Mouse (Mus musculus) adrenal gland, adult 8-10 months (tissue): ENCODE measurements at regions not wholly inside any gene's neighbourhood (a gene's known extent, or its start where the extent isn't known, plus 50 kb on each side); places are given as distances from the start of the nearest gene placed in this dataset.

Source experiments
- DNase-seq: peaks from one replicate; pipeline ENCODE4 v3.0.0; 2022

- no peak for DNase-seq
Observed at GRCm38 (mm10) chr17:9845451-9846075, 176.0 kb upstream of the Pabpc6 start.

DNA sequence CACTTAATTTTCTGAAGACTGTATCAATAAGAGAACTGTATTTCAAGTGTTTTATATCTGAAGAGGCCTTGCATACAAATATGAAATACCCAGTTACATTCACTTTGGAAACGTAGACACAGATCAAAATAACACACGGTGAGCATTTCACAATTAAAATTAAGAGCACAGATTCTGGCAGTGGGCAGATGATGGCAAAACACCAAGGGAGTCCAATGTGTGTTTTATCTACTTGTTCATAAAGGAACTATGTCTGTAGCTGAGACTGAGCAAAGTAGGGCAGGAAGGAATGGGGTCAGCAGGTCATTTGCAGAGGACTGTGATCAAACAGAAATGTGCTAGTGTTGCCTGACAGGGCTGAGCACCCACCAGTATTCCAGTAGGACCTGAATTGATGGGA, 171.6 kb upstream of the Pabpc6 start:
- DNase-seq, result no peak

DNA sequence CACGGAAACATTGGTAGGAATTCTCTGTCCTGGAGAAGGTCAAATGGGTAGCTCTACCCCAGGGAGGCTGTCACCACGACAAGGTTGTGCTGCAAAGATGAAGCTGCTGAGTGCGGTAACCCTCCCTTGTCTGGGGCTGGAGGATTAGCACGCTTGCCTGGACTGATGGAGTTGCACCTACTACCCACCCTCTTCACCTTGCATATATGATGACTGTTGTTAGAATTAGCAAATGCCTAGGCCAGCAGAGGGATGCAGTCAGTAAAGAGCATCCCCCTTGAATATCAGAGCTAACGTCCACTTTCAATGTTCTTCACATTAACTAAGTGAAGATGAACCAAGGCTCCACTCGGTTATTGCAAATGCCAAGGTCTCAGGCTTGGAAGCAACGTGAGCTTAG, 169.7 kb upstream of the Pabpc6 start:
- peak; percentile 18 for DNase-seq

GRCm38 (mm10) chr17:9836995-9837842, 167.7 kb upstream of the Pabpc6 start:
- DNase-seq, result no peak

GRCm38 (mm10) chr17:9829895-9830294, 160.4 kb upstream of the Pabpc6 start:
- no peak for DNase-seq

- no peak for DNase-seq
Observed at GRCm38 (mm10) chr17:9821358-9821757, 151.8 kb upstream of the Pabpc6 start.

DNA sequence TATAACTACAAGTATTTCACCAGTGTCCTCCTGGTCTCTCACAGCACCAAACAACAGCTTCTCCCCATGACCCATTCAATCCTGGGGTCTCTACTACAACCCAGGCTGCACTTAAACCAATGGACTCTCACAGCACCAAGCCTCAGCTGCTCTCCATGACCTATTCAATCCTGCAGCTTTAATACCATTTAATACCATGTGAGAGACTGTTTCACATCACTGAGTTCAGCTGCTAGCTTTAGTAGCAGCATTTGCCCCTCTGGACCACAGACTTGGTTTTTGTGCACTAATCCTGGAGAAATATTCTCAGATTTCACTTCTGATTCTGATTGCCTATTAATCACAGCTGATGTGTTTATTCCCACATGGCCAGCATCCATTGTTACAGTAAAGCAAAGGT, 147.5 kb upstream of the Pabpc6 start:
- DNase-seq, result no peak

DNA sequence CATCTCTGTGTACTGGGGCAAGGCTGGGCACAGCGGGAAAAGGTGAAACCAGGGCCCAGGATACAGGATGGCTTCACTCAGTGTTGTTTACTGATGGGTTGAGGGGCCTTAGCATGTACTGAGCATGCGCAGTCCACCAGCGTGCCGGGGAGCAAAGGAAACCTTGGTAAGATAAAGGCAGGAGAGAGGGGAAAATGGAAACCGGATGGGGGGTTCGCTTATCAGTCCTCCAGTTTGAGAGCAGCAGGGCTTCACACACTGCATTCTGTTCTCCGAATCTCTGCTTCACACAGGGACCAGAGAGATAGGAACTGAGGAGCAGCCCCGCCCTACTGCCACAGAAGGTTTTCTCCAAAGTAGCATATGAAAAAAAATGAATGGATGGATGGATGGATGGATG, 127.6 kb upstream of the Pabpc6 start:
- DNase-seq, result no peak

DNA sequence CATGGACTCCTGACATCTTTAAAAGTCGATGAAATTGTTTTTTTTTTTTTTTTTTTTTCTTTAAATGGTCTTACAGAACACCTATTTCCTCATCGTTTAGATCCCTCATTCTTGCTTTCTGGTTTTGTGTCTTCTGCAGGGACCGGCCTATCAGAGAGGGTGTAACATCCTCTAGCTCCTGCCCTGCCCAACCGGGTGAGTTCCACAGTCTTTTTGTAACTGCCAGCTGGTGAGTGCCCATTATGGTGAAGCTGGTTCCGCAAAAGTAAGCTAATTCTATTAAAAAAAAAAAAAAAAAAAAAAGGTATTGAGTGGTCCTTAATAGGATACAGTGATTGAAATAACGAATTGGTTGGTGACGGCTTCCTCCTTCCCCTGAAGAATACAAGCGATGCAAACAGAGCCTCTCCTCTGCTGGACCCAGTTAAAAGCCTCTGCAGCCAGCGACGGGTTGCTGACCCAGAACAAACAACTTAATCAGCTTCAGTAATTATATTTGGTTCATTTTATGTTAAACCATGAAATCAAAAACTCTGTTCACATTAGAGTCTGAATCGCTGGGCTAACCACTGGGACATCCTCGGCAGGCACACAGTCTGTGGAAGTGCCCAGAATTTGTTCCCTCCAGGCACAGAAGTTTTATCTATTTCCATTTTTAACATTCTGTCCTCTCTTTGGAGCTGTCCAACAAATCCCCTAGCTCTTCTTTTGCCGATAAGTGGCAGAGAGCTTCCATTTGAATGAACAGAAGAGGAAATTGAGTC, 126.9 kb upstream of the Pabpc6 start:
- DNase-seq, result no peak

- no peak for DNase-seq
Observed at GRCm38 (mm10) chr17:9778866-9779265, 109.3 kb upstream of the Pabpc6 start.

GRCm38 (mm10) chr17:9777165-9777564, 107.6 kb upstream of the Pabpc6 start:
- no peak for DNase-seq

- no peak for DNase-seq
Observed at GRCm38 (mm10) chr17:9776286-9777016, 106.9 kb upstream of the Pabpc6 start.

GRCm38 (mm10) chr17:9775668-9776151, 106.2 kb upstream of the Pabpc6 start:
- no peak for DNase-seq

DNA sequence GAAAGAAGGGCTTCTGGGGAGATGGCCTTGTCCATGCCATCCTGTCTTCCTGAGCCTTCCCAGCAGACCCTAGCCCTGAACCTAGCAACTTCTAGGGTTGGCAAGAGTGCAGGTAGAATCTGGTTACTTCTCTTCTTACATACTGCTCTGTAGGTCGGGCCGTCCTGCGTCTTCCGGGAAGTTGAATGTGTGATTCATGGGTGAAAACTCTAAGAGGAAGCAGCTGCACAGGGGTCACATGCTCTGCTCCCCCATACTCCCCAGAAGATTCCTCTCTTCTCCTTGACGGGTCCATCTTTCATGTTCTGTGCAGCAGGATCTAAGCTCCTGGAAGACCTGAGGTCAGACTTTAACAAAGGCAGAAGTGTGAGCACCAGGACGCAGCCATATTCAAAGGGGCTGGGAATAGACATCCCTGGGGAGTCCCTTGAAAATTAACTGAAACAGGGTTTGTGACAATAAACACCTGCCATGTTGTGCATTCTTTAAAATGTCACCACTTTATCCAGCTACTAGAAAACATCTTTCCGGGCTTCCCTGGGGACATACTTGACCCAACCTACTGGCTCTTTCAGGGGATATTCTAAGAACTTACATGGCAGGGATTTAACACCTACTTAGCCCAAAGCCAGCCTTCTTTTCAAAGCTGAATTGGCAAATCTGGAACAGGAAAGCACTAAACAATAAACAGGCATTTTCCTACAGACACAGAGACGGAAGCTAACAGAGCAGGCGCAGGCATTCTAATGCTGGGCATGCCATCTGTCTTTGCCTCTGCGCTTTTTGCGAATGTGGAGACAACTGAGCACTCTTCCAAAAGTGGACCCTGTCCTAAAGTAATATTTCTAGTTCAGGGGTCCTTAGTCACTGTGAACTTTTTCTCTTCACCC, 105.5 kb upstream of the Pabpc6 start:
- no peak for DNase-seq

DNA sequence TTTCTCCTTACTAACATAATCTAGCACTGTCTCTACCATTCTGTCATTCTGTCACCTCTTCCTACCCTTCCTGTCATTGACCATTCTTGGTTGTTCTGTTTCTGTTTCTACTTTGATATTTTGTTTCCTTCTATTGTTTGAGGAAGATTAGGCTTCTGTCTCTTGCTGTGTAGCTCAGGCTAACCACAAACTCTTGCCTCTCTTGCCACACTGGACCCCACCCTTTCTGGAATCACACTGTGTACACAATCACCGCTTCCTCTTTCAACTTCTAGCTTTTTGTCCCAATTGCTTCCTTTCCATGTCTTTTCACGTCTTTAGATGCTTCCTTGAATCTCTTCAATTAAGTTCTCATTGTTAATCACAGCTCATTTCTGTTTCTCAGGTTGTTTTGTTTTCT, 104.2 kb upstream of the Pabpc6 start:
- DNase-seq, result no peak

GRCm38 (mm10) chr17:9768275-9768674, 98.8 kb upstream of the Pabpc6 start:
- DNase-seq, result no peak

DNA sequence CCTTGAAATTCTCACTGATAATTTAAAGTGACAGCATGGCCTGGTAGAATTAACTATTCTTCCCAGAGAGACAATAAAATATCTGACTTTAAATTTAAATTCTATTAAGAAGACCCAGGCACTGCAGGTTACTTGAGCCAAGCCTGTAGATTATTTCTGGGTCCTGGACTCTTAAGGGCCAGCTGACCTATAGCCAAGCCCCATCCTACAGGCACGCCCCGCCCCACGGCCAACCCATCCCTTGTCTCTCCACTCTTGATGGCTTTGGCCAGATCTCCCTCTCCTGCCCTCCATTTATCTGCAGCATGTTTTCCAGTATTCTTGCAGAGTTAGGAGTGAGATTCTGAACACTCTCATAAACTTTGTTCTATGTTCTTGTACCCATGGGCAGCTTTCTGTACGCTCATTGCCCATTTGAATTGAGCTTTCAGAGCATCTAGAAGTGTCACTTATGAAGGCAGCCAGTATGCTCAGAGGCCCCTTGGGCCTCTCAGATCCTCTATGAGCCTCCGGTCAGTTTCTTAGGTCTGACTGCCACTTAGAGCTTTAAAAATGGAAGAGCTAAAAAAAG, 96.2 kb upstream of the Pabpc6 start:
- DNase-seq, result no peak

DNA sequence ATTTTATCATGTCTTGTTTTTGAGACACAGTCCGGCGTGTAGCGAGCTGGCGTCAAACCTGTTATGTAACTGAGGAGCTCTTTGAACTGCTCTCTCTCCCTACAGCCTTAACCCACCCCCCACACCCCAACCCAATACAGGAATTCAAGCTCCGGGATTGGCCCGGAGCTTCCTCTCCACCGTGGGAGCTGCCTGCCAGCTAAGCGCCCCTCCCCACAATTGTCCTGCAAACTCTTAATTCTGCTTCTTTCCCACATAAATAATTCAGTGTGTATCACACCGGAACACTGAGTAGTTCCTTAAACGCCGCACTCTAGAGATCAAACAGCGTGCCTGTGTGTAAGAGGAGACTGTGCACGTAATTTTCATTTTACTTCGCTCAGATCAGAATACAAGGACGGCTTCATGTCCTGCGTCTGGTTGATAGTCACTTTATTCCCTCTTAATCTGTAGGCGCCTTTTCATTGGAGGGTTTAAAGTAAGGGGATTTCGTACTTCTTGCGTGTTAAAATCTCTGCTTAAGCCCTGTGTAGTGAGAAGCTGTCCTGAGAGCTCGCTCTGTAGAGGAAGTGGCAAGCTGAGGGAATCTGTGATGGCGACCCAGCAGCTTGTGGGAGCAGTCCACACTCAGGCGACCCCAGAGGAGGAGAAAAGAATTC, 95.3 kb upstream of the Pabpc6 start:
- DNase-seq, result no peak

DNA sequence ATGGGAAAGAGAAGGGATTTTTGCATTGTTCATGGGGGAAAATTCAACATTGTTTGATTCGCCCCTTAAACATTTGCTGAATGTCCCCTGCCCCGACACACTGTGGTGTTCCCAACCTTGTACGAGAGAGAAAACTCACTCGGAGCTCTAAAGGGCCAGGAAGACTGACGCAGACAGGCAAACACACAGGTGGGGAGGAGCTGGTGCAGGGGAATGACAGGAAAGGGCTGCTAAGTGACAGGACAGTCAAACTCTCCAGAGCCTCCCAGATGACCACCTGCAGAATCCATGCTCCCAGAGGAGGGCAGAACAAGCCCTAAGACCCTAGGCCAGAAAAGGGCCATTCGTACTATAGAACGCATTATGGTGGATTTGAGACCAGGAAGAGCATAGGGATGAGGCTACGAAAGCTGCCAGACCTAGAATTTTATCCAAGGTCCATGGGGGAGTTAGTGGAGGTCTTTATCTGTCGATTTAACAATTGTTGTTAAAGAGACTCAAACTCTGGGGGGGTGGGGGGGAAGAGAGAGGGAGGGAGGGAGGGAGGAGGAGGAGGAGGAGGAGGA, 94.6 kb upstream of the Pabpc6 start:
- DNase-seq, result no peak

GRCm38 (mm10) chr17:9763110-9763509, 93.6 kb upstream of the Pabpc6 start:
- DNase-seq, result no peak
